Mouse (Mus musculus) small intestine, adult 2 months (tissue): Measurements from ENCODE around the gene Tubb5. TPM values are rescaled to one million over a fixed set of nuclear protein-coding genes. Genes with fewer than 3 reads are reported as not detected.

ENCODE experiments used
- H3K27ac ChIP-seq: fragments of 200-500 bp; 2 replicates; pipeline ENCODE4 v1.5.1; 2012; ENCODE audit warnings: low read depth, low read length, control low read depth, inconsistent platforms; ENCODE audit not compliant: insufficient read depth
- H3K27me3 ChIP-seq: fragments of 200-500 bp; 2 replicates; pipeline ENCODE4 v1.6.1; 2012; ENCODE audit warnings: mild to moderate bottlenecking, moderate library complexity, low read length, inconsistent platforms; ENCODE audit not compliant: control insufficient read depth, insufficient read depth
- H3K36me3 ChIP-seq: fragments of 200-500 bp; 2 replicates; pipeline ENCODE4 v1.6.1; 2012; ENCODE audit warnings: mild to moderate bottlenecking, low read length, control low read depth, inconsistent platforms; ENCODE audit not compliant: control insufficient read depth, insufficient read depth
- H3K4me1 ChIP-seq: fragments of 200-500 bp; 2 replicates; pipeline ENCODE4 v1.6.1; 2012; ENCODE audit warnings: low read length, inconsistent platforms, mixed read lengths; ENCODE audit not compliant: control insufficient read depth, insufficient read depth, insufficient read length
- H3K4me3 ChIP-seq: fragments of 200-500 bp; 2 replicates; pipeline ENCODE4 v1.5.1; 2012; ENCODE audit warnings: low read depth, mild to moderate bottlenecking, control low read depth, inconsistent platforms, low read length, moderate library complexity
- CTCF ChIP-seq: fragments of 200-500 bp; IDR thresholded peaks from 2 replicates; pipeline ENCODE4 v1.5.1; 2012; ENCODE audit warnings: low read depth, mild to moderate bottlenecking, control low read depth, inconsistent platforms, low read length, moderate library complexity, mixed read lengths; ENCODE audit not compliant: insufficient replicate concordance, insufficient read length; ENCODE audit errors: extremely low read depth
- POLR2A ChIP-seq: fragments of 200-500 bp; IDR thresholded peaks from 2 replicates; pipeline ENCODE4 v1.6.1; 2012; ENCODE audit warnings: low read depth, mild to moderate bottlenecking, control low read depth, inconsistent platforms, low read length, moderate library complexity
- WGBS: fragments of 180-500 bp; shearing (Covaris S2); methylation state at CpG from one replicate; pipeline ENCODE4 v1.1.7; 2018; 5-methylcytosine and 5-hydroxymethylcytosine counted together
- polyA plus RNA-seq: library from polyadenylated mRNA; depleted of rRNA; stranded (reverse); fragments of >200 nt; gene quantifications from 2 replicates; pipeline ENCODE4 v1.2.3, GENCODE M21; 2012

The Tubb5 gene
- polyA plus RNA-seq, 1 experiment, result 157 TPM

DNA sequence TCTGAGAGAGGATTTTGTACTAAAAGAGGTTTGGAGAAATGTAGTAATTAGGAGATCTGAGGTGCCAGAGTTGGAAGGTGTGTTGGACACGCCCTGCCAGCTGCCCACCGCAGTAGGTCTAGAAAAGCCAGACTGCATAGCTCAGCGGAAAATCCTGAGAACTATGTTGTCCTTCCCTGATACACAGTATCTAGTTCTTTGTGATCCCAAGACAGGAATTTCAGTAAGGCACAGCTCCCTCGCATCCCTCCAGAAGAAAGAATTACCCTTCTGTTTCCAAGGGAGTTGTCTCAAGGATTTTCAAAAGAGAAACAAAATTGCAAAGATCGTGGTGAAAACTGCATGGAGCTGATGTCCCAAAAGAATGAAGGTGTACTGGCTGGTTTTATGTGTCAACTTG, 464 bp upstream of the Tubb5 start:
- H3K27ac ChIP-seq, result peak overlapping the region; percentile 70
- peaks cover 10% of the 10 kb centered on the region for H3K4me1 ChIP-seq
- H3K36me3 ChIP-seq, result peaks cover 22% of the 10 kb centered on the region
- TF ChIP-seq CTCF (no peak), POLR2A (no peak)
- 3% methylated on average over 5 of the region's 5 CpGs for WGBS
- H3K27me3 ChIP-seq, result no peaks in the 10 kb centered on the region
- H3K4me3 ChIP-seq, result peak overlapping the region; percentile 5; the same call in 1 of the 2 replicates

DNA sequence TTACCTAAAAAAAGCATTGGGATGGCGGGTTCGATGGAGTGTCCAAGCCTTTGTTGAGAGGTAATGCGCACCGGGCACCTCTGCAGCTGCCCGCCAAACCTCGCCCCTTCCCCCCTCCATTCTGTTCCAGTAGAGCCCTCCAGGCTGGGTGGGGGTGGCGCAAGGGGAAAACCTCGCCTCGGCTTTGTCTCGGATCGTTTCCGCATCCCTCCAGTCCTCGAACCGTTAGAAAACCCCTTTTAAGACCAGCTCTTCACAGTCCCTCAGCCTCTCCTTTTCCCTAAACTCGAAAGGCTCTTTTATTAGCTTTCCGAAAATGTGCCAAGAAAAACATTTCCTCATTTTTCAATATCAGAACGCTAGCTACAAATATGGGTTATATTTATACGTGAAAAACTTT, 619 bp downstream of the Tubb5 start:
- WGBS, result under 1% methylated on average over 18 of the region's 18 CpGs
- no peak for TF ChIP-seq CTCF
- no peak for TF ChIP-seq POLR2A
- Histone ChIP-seq H3K4me1 (peaks cover 10% of the 10 kb centered on the region), H3K27ac (peak overlapping the region; percentile 92), H3K4me3 (peak overlapping the region; percentile 93), H3K27me3 (no peaks in the 10 kb centered on the region), H3K36me3 (peaks cover 25% of the 10 kb centered on the region)

DNA sequence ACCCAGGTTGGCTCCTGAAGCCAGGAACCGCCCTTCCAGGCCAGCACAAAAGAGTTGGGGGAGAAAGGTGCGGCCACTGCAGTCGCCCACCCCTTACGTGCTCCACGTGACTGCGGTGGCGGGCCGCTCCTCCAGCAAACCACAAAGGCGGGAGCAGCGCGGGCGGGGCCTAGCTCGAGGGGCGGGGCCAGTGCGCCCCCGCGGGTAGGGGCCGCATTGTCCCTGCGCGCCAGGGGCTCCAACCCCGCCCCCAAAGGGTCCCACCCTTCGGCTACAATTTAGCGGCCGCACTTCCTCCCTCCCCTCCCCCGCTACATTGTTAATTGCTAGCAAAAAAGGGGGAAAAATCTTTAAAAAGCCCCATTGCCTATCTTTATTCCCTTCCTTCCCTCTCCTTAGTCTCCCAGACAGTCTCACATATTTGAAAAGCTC, 1.1 kb downstream of the Tubb5 start:
- TF ChIP-seq CTCF, result no peak
- no peak for TF ChIP-seq POLR2A
- peak overlapping the region; percentile 92 for H3K27ac ChIP-seq
- 1% methylated on average over 25 of the region's 25 CpGs for WGBS
- H3K36me3 ChIP-seq, result peaks cover 27% of the 10 kb centered on the region
- peak overlapping the region; percentile 93 for H3K4me3 ChIP-seq
- H3K4me1 ChIP-seq, result peaks cover 10% of the 10 kb centered on the region
- H3K27me3 ChIP-seq, result no peaks in the 10 kb centered on the region

DNA sequence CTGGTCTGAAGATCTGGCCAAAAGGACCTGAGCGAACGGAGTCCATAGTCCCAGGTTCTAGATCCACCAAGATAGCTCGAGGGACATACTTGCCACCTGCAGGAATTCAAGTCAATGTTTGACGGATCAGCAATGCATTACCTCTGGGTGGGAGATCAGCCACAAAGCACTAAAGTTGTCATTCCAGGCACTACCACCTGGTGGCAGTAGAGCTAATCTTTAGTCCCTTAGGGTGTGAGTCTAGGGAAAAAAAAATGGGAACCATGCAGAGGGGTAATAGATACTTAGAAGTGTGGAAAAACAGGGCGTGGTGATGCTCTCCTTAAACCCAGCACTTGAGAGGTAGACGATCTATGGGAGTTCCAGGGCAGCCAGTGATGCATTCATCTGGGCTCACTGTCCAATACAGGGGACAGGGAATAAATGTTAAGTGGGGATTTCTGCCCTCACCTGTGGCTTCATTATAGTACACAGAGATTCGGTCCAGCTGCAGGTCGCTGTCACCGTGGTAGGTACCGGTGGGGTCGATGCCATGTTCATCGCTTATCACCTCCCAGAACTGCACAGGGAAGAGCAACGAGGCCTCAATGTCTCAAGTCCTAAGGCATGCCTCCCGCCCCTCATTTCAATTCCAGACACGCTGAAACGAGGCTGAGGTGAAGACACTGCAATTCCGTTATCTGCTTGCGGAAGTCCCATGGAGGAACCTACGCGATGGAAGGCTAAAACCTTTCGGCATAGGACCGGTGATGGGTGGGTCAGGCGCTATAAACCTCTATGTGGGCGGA, 1.7 kb downstream of the Tubb5 start:
- Histone ChIP-seq H3K36me3 (peaks cover 29% of the 10 kb centered on the region), H3K4me1 (peaks cover 10% of the 10 kb centered on the region), H3K27me3 (no peaks in the 10 kb centered on the region), H3K27ac (peak overlapping the region; percentile 52), H3K4me3 (peak overlapping the region; percentile 93)
- 3% methylated on average over 24 of the region's 24 CpGs for WGBS
- TF ChIP-seq POLR2A, result no peak
- peak; percentile 53; the same call in 1 of the 2 replicates for TF ChIP-seq CTCF

DNA sequence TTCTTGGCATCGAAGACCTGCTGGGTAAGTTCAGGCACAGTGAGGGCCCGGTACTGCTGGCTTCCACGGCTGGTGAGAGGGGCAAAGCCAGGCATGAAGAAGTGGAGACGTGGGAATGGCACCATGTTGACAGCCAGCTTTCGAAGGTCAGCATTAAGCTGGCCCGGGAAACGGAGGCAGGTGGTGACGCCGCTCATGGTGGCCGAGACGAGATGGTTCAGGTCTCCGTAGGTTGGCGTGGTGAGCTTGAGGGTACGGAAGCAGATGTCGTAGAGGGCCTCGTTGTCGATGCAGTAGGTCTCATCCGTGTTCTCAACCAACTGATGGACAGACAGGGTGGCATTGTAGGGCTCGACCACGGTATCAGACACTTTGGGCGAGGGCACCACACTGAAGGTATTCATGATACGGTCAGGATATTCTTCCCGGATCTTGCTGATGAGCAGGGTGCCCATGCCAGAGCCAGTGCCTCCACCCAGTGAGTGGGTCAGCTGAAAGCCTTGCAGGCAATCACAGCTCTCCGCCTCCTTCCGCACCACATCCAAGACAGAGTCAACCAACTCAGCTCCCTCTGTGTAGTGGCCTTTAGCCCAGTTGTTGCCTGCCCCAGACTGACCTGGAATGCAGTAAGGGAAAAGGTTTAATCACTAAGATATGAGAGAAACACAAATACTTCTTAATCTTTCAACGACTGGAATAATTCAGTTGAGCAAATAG, 2.5 kb downstream of the Tubb5 start:
- TF ChIP-seq CTCF, result no peak
- 66% methylated on average over 26 of the region's 26 CpGs for WGBS
- Histone ChIP-seq H3K36me3 (peaks cover 35% of the 10 kb centered on the region), H3K4me3 (no peak overlapping the region), H3K27me3 (no peaks in the 10 kb centered on the region), H3K27ac (no peak overlapping the region), H3K4me1 (peaks cover 10% of the 10 kb centered on the region)

DNA sequence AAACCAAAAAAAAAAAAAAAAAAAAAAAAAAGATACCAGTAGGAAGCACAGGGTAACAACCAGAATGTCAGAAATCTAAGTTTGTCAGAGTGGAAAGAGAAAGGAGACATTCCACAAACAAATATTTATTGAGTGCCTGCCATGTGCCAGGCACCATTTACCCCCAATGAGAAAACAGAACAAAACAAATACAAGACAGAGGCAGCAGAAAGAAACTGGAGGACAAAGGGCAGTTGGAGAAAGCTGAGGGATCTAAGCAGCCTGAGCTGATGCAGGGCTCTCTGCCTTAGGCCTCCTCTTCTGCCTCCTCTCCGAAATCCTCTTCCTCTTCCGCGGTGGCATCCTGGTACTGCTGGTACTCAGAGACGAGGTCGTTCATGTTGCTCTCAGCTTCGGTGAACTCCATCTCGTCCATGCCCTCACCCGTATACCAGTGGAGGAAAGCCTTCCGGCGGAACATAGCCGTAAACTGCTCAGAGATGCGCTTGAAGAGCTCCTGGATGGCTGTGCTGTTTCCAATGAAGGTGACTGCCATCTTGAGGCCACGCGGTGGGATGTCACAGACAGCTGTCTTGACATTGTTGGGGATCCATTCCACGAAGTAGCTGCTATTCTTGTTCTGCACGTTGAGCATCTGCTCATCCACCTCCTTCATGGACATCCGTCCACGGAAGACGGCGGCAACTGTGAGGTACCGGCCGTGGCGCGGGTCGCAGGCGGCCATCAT, 3.2 kb downstream of the Tubb5 start:
- TF ChIP-seq POLR2A (no peak), CTCF (no peak)
- Histone ChIP-seq H3K27ac (no peak overlapping the region), H3K36me3 (peaks cover 36% of the 10 kb centered on the region), H3K4me3 (no peak overlapping the region), H3K4me1 (peaks cover 11% of the 10 kb centered on the region), H3K27me3 (no peaks in the 10 kb centered on the region)
- 60% methylated on average over 26 of the region's 26 CpGs for WGBS
